Mouse (Mus musculus) lung, postnatal 0 days (tissue): Measurements from ENCODE around the gene Ccsap. TPM values are rescaled to one million over a fixed set of nuclear protein-coding genes. Genes with fewer than 3 reads are reported as not detected.

Experiments used
- ATAC-seq: fragments of 200-750 bp; cut with Nextera tagmentation; 2 replicates; pipeline ENCODE4 v1.8.0; 2017; ENCODE audit warnings: moderate library complexity
- DNase-seq: peaks from one replicate; pipeline ENCODE4 v3.0.0-alpha.2; 2016; ENCODE audit warnings: low spot score
- H3K27ac ChIP-seq: fragments of 300-500 bp; sonication (generic); 2 replicates; pipeline ENCODE4 v1.5.1; 2014; ENCODE audit warnings: antibody characterized with exemption, mild to moderate bottlenecking, low read length, mixed read lengths
- H3K27me3 ChIP-seq: fragments of 300-500 bp; sonication (generic); replicated peaks from 2 replicates; pipeline ENCODE4 v1.6.1; 2014; ENCODE audit warnings: low read length, mixed read lengths; ENCODE audit not compliant: insufficient read depth
- H3K36me3 ChIP-seq: fragments of 300-500 bp; sonication (generic); 2 replicates; pipeline ENCODE4 v1.6.1; 2014; ENCODE audit warnings: low read length, mixed read lengths; ENCODE audit not compliant: insufficient read depth
- H3K4me1 ChIP-seq: fragments of 300-500 bp; sonication (generic); 2 replicates; pipeline ENCODE4 v1.6.1; 2014; ENCODE audit warnings: antibody characterized with exemption, low read depth, low read length, mixed read lengths; ENCODE audit not compliant: insufficient read depth
- H3K4me2 ChIP-seq: fragments of 300-500 bp; sonication (generic); replicated peaks from 2 replicates; pipeline ENCODE4 v1.6.1; 2014; ENCODE audit warnings: low read depth, mild to moderate bottlenecking, low read length, moderate library complexity, mixed read lengths
- H3K4me3 ChIP-seq: fragments of 300-500 bp; sonication (generic); 2 replicates; pipeline ENCODE4 v1.5.1; 2014; ENCODE audit warnings: low read depth, low read length
- H3K9ac ChIP-seq: fragments of 300-500 bp; sonication (generic); replicated peaks from 2 replicates; pipeline ENCODE4 v1.6.1; 2014; ENCODE audit warnings: low read depth, mild to moderate bottlenecking
- H3K9me3 ChIP-seq: fragments of 300-500 bp; sonication (generic); 2 replicates; pipeline ENCODE4 v1.6.1; 2016; ENCODE audit warnings: low read length, mixed read lengths
- CTCF ChIP-seq: IDR thresholded peaks from 2 replicates; pipeline ENCODE4 v1.5.1; 2016; ENCODE audit warnings: antibody characterized with exemption, mild to moderate bottlenecking
- EP300 ChIP-seq: IDR thresholded peaks from 2 replicates; pipeline ENCODE4 v1.6.1; 2016; ENCODE audit warnings: antibody characterized with exemption, mild to moderate bottlenecking, control low read depth
- WGBS: fragments of 180-500 bp; shearing (Covaris S2); extraction: QIAGEN DNeasy Blood & Tissue Kit; methylation state at CpG from one replicate; pipeline ENCODE4 v1.1.7; 2014; 5-methylcytosine and 5-hydroxymethylcytosine counted together
- polyA plus RNA-seq: library from polyadenylated mRNA; unstranded; fragments of >200 nt; fragmentation: Nextera tagmentation; extraction: Ambion mirVana; gene quantifications from 2 replicates; pipeline ENCODE4 v1.2.1, GENCODE M21; 2015

Gene Ccsap
- polyA plus RNA-seq, 1 experiment from 2014 or later, result 1.2 TPM

DNA sequence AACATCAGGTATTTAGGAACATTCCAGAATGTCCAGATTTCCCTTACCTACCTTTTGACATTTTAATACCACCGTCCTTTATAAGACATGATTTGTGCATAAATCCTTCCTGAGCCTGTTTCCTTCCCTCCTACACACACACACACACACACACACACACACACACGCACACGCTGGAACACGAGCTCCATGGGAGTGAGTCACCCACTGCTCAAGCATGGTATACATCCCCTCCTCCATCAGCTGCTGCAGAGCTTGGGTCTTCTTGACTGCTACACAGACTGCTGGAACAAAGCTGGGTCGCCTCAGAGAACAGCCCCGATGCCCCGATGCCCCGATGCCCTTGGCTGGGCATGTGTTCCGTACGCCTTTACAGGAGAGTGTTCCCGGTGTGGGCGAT lies 13.5 kb downstream of the Ccsap start:
- ATAC-seq (no peak), DNase-seq (no peak)
- H3K9ac ChIP-seq, result no peak overlapping the region
- no peaks in the 10 kb centered on the region for H3K36me3 ChIP-seq
- no peak overlapping the region for H3K4me2 ChIP-seq
- no peak overlapping the region for H3K27ac ChIP-seq
- H3K27me3 ChIP-seq, result no peaks in the 10 kb centered on the region
- no peaks in the 10 kb centered on the region for H3K9me3 ChIP-seq
- no peaks in the 10 kb centered on the region for H3K4me1 ChIP-seq
- WGBS, result 79% methylated on average over 12 of the region's 12 CpGs
- TF ChIP-seq EP300 (no peak), CTCF (no peak)
- no peak overlapping the region for H3K4me3 ChIP-seq

DNA sequence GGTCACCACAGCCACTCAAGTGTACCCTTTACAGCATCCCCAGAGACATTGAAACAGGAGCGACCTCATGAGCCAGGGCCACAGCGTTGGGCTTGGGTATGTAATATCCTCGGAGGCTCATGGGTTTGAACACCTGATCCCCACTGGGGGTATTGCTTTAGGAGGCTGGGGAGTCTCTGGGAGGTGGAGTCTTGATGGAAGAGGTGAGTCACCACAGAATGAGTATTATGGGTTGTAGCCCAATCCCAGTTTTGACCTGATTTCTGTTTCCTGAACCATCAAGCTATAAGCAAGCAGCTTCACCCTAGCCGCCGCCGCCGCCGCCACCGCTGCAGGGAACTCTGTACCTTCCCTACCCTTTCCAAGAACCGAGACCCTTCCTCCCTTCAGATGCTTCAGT lies 14.0 kb downstream of the Ccsap start:
- 92% methylated on average over 10 of the region's 10 CpGs for WGBS
- no peaks in the 10 kb centered on the region for H3K27me3 ChIP-seq
- H3K4me3 ChIP-seq, result no peak overlapping the region
- no peaks in the 10 kb centered on the region for H3K4me1 ChIP-seq
- H3K27ac ChIP-seq, result no peak overlapping the region
- no peak overlapping the region for H3K9ac ChIP-seq
- ATAC-seq, result no peak
- H3K9me3 ChIP-seq, result no peaks in the 10 kb centered on the region
- H3K4me2 ChIP-seq, result no peak overlapping the region
- no peak for TF ChIP-seq EP300
- no peak for TF ChIP-seq CTCF
- H3K36me3 ChIP-seq, result no peaks in the 10 kb centered on the region
- DNase-seq, result no peak

DNA sequence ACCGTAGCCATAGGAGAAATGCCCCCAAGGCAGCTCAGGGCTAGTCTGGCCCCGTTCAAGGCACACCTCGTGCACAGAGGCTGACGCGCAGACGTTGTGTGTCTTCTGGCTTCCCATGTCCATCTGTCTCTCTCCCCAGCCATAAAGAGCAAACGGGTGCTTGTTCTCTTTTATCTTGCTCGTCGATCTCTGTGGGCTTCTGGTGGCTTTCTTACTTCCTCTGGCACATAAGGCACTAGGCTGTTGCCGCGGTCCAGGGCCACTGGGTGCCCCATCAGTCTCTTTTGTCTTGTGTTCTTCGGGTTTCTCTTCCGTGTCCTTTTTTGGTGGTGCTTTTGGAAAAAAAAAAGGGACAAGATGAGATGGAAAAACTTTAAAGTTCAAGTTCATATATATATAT lies 14.9 kb downstream of the Ccsap start:
- DNase-seq, result no peak
- Histone ChIP-seq H3K9me3 (no peaks in the 10 kb centered on the region), H3K36me3 (no peaks in the 10 kb centered on the region), H3K4me1 (no peaks in the 10 kb centered on the region), H3K4me2 (no peak overlapping the region), H3K27ac (no peak overlapping the region), H3K9ac (no peak overlapping the region), H3K4me3 (no peak overlapping the region), H3K27me3 (no peaks in the 10 kb centered on the region)
- 78% methylated on average over 13 of the region's 13 CpGs for WGBS
- no peak for ATAC-seq
- no peak for TF ChIP-seq CTCF
- no peak for TF ChIP-seq EP300

- WGBS, result 71% methylated on average over 7 of the region's 7 CpGs
Measured at GRCm38 (mm10) chr8:123844341-123844740, 15.7 kb downstream of the Ccsap start.

DNA sequence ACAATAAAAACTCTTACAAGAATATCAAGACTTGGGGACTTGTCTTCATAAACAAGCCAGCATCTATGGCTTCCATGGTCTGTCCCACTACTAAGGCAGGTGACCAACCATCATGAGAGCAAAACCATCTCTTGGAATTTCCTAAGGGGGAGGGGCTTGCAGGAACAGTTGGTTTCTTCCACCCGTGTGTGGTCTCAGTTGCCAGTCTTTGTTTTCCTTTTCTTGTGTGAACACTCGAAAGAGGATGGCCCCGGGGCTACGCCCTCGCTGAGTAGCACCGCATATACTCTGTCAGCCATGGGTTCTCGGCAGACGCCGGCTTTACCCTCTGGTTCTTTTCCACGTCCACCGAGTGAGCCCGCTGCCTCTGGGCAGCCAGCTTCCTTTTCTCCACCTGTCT lies 17.9 kb downstream of the Ccsap start:
- no peak overlapping the region for H3K4me2 ChIP-seq
- no peaks in the 10 kb centered on the region for H3K36me3 ChIP-seq
- H3K4me1 ChIP-seq, result no peaks in the 10 kb centered on the region

More at GRCm38 (mm10) chr8:123844341-123844740, 15.7 kb downstream of the Ccsap start:
- Histone ChIP-seq H3K4me1 (no peaks in the 10 kb centered on the region), H3K4me3 (no peak overlapping the region), H3K27me3 (no peaks in the 10 kb centered on the region), H3K4me2 (no peak overlapping the region), H3K36me3 (no peaks in the 10 kb centered on the region), H3K9ac (no peak overlapping the region), H3K27ac (no peak overlapping the region), H3K9me3 (no peaks in the 10 kb centered on the region)
- DNase-seq, result no peak
- no peak for TF ChIP-seq CTCF
- no peak for TF ChIP-seq EP300
- ATAC-seq, result no peak

GRCm38 (mm10) chr8:123840578-123841345 lies 19.2 kb downstream of the Ccsap start:
- no peak for ATAC-seq
- 88% methylated on average over 15 of the region's 15 CpGs for WGBS
- Histone ChIP-seq H3K36me3 (no peaks in the 10 kb centered on the region), H3K4me1 (no peaks in the 10 kb centered on the region), H3K9me3 (no peaks in the 10 kb centered on the region), H3K27ac (no peak overlapping the region), H3K4me2 (no peak overlapping the region), H3K9ac (no peak overlapping the region), H3K27me3 (no peaks in the 10 kb centered on the region), H3K4me3 (no peak overlapping the region)
- DNase-seq, result no peak
- TF ChIP-seq CTCF (no peak), EP300 (no peak)

More for the DNA sequence above, 17.9 kb downstream of the Ccsap start:
- ATAC-seq, result no peak
- Histone ChIP-seq H3K27ac (no peak overlapping the region), H3K9me3 (no peaks in the 10 kb centered on the region), H3K9ac (no peak overlapping the region), H3K27me3 (no peaks in the 10 kb centered on the region), H3K4me3 (no peak overlapping the region)
- TF ChIP-seq CTCF (no peak), EP300 (no peak)
- DNase-seq, result no peak
- 89% methylated on average over 12 of the region's 12 CpGs for WGBS
